Mouse (Mus musculus) neural tube, embryonic 14.5 days (tissue): ENCODE measurements around the gene Nedd9. TPM values are rescaled to one million over a fixed set of nuclear protein-coding genes. Genes with fewer than 3 reads are reported as not detected.

ENCODE experiments used
- ATAC-seq: fragments of 200-750 bp; cut with Nextera tagmentation; 2 replicates; pipeline ENCODE4 v1.8.0; 2017; ENCODE audit warnings: low read depth, mild to moderate bottlenecking, moderate TSS enrichment, moderate library complexity
- H3K27ac ChIP-seq: fragments of 300-500 bp; sonication (generic); 2 replicates; pipeline ENCODE4 v1.5.1; 2014; ENCODE audit warnings: low read depth, mild to moderate bottlenecking, control low read depth, low read length, moderate library complexity, mixed read lengths
- H3K27me3 ChIP-seq: fragments of 300-500 bp; sonication (generic); 2 replicates; pipeline ENCODE4 v1.6.1; 2014; ENCODE audit warnings: low read length; ENCODE audit not compliant: control insufficient read depth, insufficient read depth
- H3K36me3 ChIP-seq: fragments of 300-500 bp; sonication (generic); 2 replicates; pipeline ENCODE4 v1.6.1; 2014; ENCODE audit warnings: low read length, mixed read lengths; ENCODE audit not compliant: control insufficient read depth, insufficient read depth
- H3K4me1 ChIP-seq: fragments of 300-500 bp; sonication (generic); 2 replicates; pipeline ENCODE4 v1.6.1; 2014; ENCODE audit warnings: low read length; ENCODE audit not compliant: control insufficient read depth, insufficient read depth
- H3K4me2 ChIP-seq: fragments of 300-500 bp; sonication (generic); 2 replicates; pipeline ENCODE4 v1.6.1; 2014; ENCODE audit warnings: mild to moderate bottlenecking, low read depth, low read length, control low read depth
- H3K4me3 ChIP-seq: fragments of 300-500 bp; sonication (generic); 2 replicates; pipeline ENCODE4 v1.5.1; 2014; ENCODE audit warnings: low read depth, low read length, control low read depth, mixed read lengths
- H3K9ac ChIP-seq: fragments of 300-500 bp; sonication (generic); replicated peaks from 2 replicates; pipeline ENCODE4 v1.6.1; 2014; ENCODE audit warnings: low read depth, mild to moderate bottlenecking, control low read depth, low read length, mixed read lengths
- H3K9me3 ChIP-seq: fragments of 300-500 bp; sonication (generic); 2 replicates; pipeline ENCODE4 v1.6.1; 2016; ENCODE audit warnings: low read length; ENCODE audit not compliant: control insufficient read depth
- WGBS: fragments of 180-500 bp; shearing (Covaris S2); extraction: QIAGEN DNeasy Blood & Tissue Kit; methylation state at CpG from one replicate; pipeline ENCODE4 v1.1.7; 2014; 5-methylcytosine and 5-hydroxymethylcytosine counted together
- polyA plus RNA-seq: library from polyadenylated mRNA; unstranded; fragments of >200 nt; fragmentation: Nextera tagmentation; extraction: Ambion mirVana; gene quantifications from 2 replicates; pipeline ENCODE4 v1.2.1, GENCODE M21; 2014

Gene Nedd9
- polyA plus RNA-seq, 1 experiment from 2014 or later = 15.1 TPM

- no peak overlapping the region for H3K9ac ChIP-seq
- H3K4me2 ChIP-seq = no peak overlapping the region
- no peak overlapping the region for H3K27ac ChIP-seq
- 71% methylated on average over 6 of the region's 6 CpGs for WGBS
- H3K36me3 ChIP-seq = no peaks in the 10 kb centered on the region
- no peaks in the 10 kb centered on the region for H3K9me3 ChIP-seq
- no peaks in the 10 kb centered on the region for H3K27me3 ChIP-seq
- no peak for ATAC-seq
- H3K4me1 ChIP-seq = 0 out of 2 replicates have a peak, but pooled peaks cover 2% of the 10 kb centered on the region
- H3K4me3 ChIP-seq = no peak overlapping the region
These were observed 36.3 kb downstream of the Nedd9 start for GRCm38 (mm10) chr13:41450821-41451220.

GRCm38 (mm10) chr13:41449211-41449610, 38.0 kb downstream of the Nedd9 start:
- 0 out of 2 replicates have a peak, but pooled peaks cover 2% of the 10 kb centered on the region for H3K4me1 ChIP-seq
- H3K9me3 ChIP-seq = no peaks in the 10 kb centered on the region
- H3K27ac ChIP-seq = no peak overlapping the region
- no peak overlapping the region for H3K4me2 ChIP-seq
- H3K4me3 ChIP-seq = no peak overlapping the region
- WGBS = 75% methylated on average over 2 of the region's 2 CpGs
- H3K9ac ChIP-seq = no peak overlapping the region
- ATAC-seq = no peak
- H3K36me3 ChIP-seq = no peaks in the 10 kb centered on the region
- H3K27me3 ChIP-seq = no peaks in the 10 kb centered on the region

DNA sequence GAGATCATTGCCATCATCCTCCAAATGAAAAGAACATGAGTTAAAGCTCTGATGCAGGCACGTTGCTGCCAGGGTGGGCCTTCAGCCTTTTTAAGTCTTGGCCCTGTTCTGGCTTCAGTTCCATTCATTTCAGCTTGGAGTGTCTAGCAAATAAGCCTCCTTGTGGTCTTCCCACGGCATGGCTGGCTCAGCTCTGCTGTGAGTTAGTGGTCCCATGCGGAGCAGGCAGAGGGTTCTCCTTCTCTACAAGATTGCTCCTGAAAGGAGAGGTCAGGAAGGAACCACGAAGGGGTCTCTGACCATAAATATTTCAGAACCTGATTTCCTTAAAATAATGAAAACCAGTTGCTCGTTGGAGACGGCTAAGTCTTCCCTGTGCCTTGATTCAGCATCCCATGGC, 40.0 kb downstream of the Nedd9 start:
- no peaks in the 10 kb centered on the region for H3K9me3 ChIP-seq
- H3K9ac ChIP-seq = no peak overlapping the region
- ATAC-seq = no peak
- no peaks in the 10 kb centered on the region for H3K27me3 ChIP-seq
- WGBS = 47% methylated on average over 6 of the region's 6 CpGs
- H3K4me2 ChIP-seq = no peak overlapping the region
- H3K4me1 ChIP-seq = 0 out of 2 replicates have a peak, but pooled peaks cover 2% of the 10 kb centered on the region
- H3K27ac ChIP-seq = no peak overlapping the region
- no peaks in the 10 kb centered on the region for H3K36me3 ChIP-seq
- no peak overlapping the region for H3K4me3 ChIP-seq

GRCm38 (mm10) chr13:41446591-41446990, 40.6 kb downstream of the Nedd9 start:
- Histone ChIP-seq H3K4me1 (0 out of 2 replicates have a peak, but pooled peaks cover 2% of the 10 kb centered on the region), H3K27me3 (no peaks in the 10 kb centered on the region), H3K4me3 (no peak overlapping the region), H3K36me3 (no peaks in the 10 kb centered on the region), H3K27ac (no peak overlapping the region), H3K9me3 (no peaks in the 10 kb centered on the region), H3K4me2 (no peak overlapping the region), H3K9ac (no peak overlapping the region)
- no peak for ATAC-seq
- 97% methylated on average over 1 of the region's 1 CpGs for WGBS

GRCm38 (mm10) chr13:41445067-41445808, 41.9 kb downstream of the Nedd9 start:
- Histone ChIP-seq H3K27me3 (no peaks in the 10 kb centered on the region), H3K4me2 (no peak overlapping the region), H3K4me1 (0 out of 2 replicates have a peak, but pooled peaks cover 2% of the 10 kb centered on the region), H3K27ac (no peak overlapping the region), H3K9ac (no peak overlapping the region), H3K9me3 (no peaks in the 10 kb centered on the region), H3K4me3 (no peak overlapping the region), H3K36me3 (no peaks in the 10 kb centered on the region)
- WGBS = 92% methylated on average over 3 of the region's 3 CpGs
- no peak for ATAC-seq

DNA sequence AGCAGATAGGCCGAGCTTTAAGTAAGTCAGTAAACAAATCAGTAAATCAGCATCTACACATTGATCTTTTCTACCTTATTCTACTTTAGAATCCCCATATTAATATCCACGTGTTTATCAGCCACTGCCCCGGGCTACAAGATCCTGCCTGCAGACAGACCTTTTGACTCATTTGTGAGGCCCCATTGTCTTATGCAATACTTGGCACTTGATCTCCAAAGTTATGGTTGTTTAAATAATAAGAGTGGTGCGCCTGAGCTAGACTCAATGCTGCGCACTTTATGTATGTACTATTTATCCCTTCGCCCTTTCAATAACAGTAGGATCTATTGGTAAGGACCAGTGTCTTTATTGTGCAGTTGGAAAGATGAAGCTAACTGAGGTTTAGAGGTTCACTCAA, 42.9 kb downstream of the Nedd9 start:
- H3K27me3 ChIP-seq = no peaks in the 10 kb centered on the region
- no peaks in the 10 kb centered on the region for H3K9me3 ChIP-seq
- no peak overlapping the region for H3K27ac ChIP-seq
- H3K9ac ChIP-seq = no peak overlapping the region
- H3K4me3 ChIP-seq = no peak overlapping the region
- H3K4me1 ChIP-seq = 0 out of 2 replicates have a peak, but pooled peaks cover 2% of the 10 kb centered on the region
- WGBS = 92% methylated on average over 6 of the region's 6 CpGs
- H3K4me2 ChIP-seq = no peak overlapping the region
- ATAC-seq = no peak
- H3K36me3 ChIP-seq = no peaks in the 10 kb centered on the region

DNA sequence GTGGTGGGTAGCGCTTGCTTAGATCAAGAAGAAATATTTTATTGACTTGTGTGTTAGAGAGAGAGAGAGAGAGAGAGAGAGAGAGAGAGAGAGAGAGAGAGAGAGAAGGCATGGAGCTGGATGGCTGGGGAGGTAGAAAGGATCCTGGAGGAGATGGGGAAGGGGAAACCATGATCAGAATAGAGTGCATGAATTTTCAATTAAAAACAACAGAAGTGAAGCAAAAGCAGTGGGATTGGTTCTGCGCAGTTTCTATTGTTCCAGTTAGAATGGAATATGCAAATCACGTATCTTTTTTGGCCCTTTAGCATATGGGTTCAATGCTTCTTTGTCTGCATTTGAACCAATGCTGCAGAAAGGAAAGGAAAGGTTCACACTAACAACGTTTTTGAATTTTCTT, 45.0 kb downstream of the Nedd9 start:
- H3K27me3 ChIP-seq = no peaks in the 10 kb centered on the region
- H3K4me1 ChIP-seq = no peaks in the 10 kb centered on the region
- H3K9me3 ChIP-seq = no peaks in the 10 kb centered on the region
- H3K4me2 ChIP-seq = no peak overlapping the region
- no peaks in the 10 kb centered on the region for H3K36me3 ChIP-seq
- ATAC-seq = no peak
- H3K9ac ChIP-seq = no peak overlapping the region
- no peak overlapping the region for H3K4me3 ChIP-seq
- WGBS = 42% methylated on average over 4 of the region's 4 CpGs
- no peak overlapping the region for H3K27ac ChIP-seq

DNA sequence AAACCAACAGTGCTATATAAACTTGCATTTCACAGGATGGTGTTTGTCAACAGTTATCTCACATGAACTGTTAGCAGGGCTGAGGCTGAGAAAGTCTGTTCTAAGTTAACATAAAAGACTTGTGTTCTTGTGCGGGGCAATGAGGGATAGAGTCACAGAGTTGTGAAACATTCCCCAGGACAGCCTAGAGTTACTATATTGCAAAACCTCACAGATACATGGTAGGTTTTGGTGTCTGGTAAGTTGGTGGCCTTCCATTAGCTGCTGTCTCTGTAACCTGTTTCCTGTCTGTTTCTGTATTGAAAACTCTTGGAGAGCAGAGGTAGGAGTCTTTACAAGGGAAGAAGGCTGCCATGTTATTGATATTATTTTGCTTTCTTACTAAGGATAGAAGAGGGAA, 47.0 kb downstream of the Nedd9 start:
- H3K4me1 ChIP-seq = no peaks in the 10 kb centered on the region
- no peak overlapping the region for H3K27ac ChIP-seq
- no peak overlapping the region for H3K4me3 ChIP-seq
- H3K4me2 ChIP-seq = no peak overlapping the region
- no peaks in the 10 kb centered on the region for H3K27me3 ChIP-seq
- no peaks in the 10 kb centered on the region for H3K9me3 ChIP-seq
- no peak for ATAC-seq
- H3K9ac ChIP-seq = no peak overlapping the region
- H3K36me3 ChIP-seq = no peaks in the 10 kb centered on the region
- 98% methylated on average over 1 of the region's 1 CpGs for WGBS

GRCm38 (mm10) chr13:41437390-41437789, 49.8 kb downstream of the Nedd9 start:
- Histone ChIP-seq H3K4me3 (no peak overlapping the region), H3K9ac (no peak overlapping the region), H3K27ac (no peak overlapping the region), H3K9me3 (no peaks in the 10 kb centered on the region), H3K27me3 (no peaks in the 10 kb centered on the region), H3K4me1 (no peaks in the 10 kb centered on the region), H3K36me3 (no peaks in the 10 kb centered on the region), H3K4me2 (no peak overlapping the region)
- no peak for ATAC-seq
- 88% methylated on average over 2 of the region's 2 CpGs for WGBS
